Mouse (Mus musculus): ENCODE measurements around the gene Gja4. TPM values are rescaled to one million over a fixed set of nuclear protein-coding genes. Genes with fewer than 3 reads are reported as not detected.

Gja4 gene
- total and polyA plus RNA-seq, 3 experiments = not detected

- Histone ChIP-seq H3K4me3 (replicated peaks in 1 of 3; ENCODE audit: low read depth in 2 of 3, low read length in 2 of 3, poor library complexity in 1 of 3) (no peak overlapping the region), H3K27ac (ENCODE audit: insufficient read depth, low read depth) (no peak overlapping the region), H3K36me3 (replicated peaks in 1 of 2; ENCODE audit: control insufficient read depth in 1 of 2, insufficient read depth in 1 of 2, low read length in 1 of 2) (no peaks in the 10 kb centered on the region), H3K9me3 (replicated peaks; ENCODE audit: low read length) (no peaks in the 10 kb centered on the region), H3K79me2 (replicated peaks; ENCODE audit: control insufficient read depth, extremely low read depth, insufficient read depth, poor library complexity, severe bottlenecking) (no peaks in the 10 kb centered on the region), H3K4me2 (ENCODE audit: insufficient read depth, low read depth, poor library complexity, severe bottlenecking) (no peak overlapping the region), H3K4me1 (ENCODE audit: control insufficient read depth in 1 of 2, insufficient read depth in 2 of 2) (no peaks in the 10 kb centered on the region), H3K27me3 (replicated peaks) (peaks cover 87% of the 10 kb centered on the region), H3K9ac (ENCODE audit: insufficient read depth, low read depth) (no peak overlapping the region)
- DNase-seq (ENCODE audit: extremely low read depth) = no peak
- dilution Hi-C loops (cut with MboI; ENCODE audit: extremely low pct_ligation_motif_present, extremely low pct_unique_long_range_greater_than_20kb, low sequenced_read_pairs) (no loop called here), in situ Hi-C loops (cut with MboI; ENCODE audit: low pct_ligation_motif_present, low pct_unique_long_range_greater_than_20kb, low sequenced_read_pairs) (no loop called here)
- TF ChIP-seq MAX (IDR thresholded peaks at IDR 0.05; ENCODE audit: low read length) (no peak), UBTF (IDR thresholded peaks at IDR 0.05; ENCODE audit: low read depth, low read length) (no peak), SMC3 (IDR thresholded peaks at IDR 0.05; ENCODE audit: low read depth, low read length) (no peak)
These were observed 50.2 kb downstream of the Gja4 start for GRCm38 (mm10) chr4:127263438-127264182.

GRCm38 (mm10) chr4:127261601-127262000 lies 52.2 kb downstream of the Gja4 start:
- Histone ChIP-seq H3K4me1 (ENCODE audit: control insufficient read depth in 1 of 2, insufficient read depth in 2 of 2) (no peaks in the 10 kb centered on the region), H3K9me3 (replicated peaks; ENCODE audit: low read length) (no peaks in the 10 kb centered on the region), H3K4me3 (replicated peaks in 1 of 3; ENCODE audit: low read depth in 2 of 3, low read length in 2 of 3, poor library complexity in 1 of 3) (no peak overlapping the region), H3K27ac (ENCODE audit: insufficient read depth, low read depth) (no peak overlapping the region), H3K36me3 (replicated peaks in 1 of 2; ENCODE audit: control insufficient read depth in 1 of 2, insufficient read depth in 1 of 2, low read length in 1 of 2) (no peaks in the 10 kb centered on the region), H3K79me2 (replicated peaks; ENCODE audit: control insufficient read depth, extremely low read depth, insufficient read depth, poor library complexity, severe bottlenecking) (no peaks in the 10 kb centered on the region), H3K27me3 (replicated peaks) (peaks cover 84% of the 10 kb centered on the region), H3K4me2 (ENCODE audit: insufficient read depth, low read depth, poor library complexity, severe bottlenecking) (no peak overlapping the region), H3K9ac (ENCODE audit: insufficient read depth, low read depth) (no peak overlapping the region)
- TF ChIP-seq MXI1 (IDR thresholded peaks at IDR 0.05; ENCODE audit: low read depth, low read length) = no peak
- no peak for TF ChIP-seq ETS1 (conservative IDR thresholded peaks at IDR 0.05; ENCODE audit: low read depth, low read length)
- no peak for TF ChIP-seq MEF2A (IDR thresholded peaks at IDR 0.05; ENCODE audit: borderline replicate concordance, low read depth, low read length)
- no peak for TF ChIP-seq SIN3A (IDR thresholded peaks at IDR 0.05; ENCODE audit: low read length)
- no peak for TF ChIP-seq IRF4 (IDR thresholded peaks at IDR 0.05; ENCODE audit: low read depth, low read length)
- no peak for TF ChIP-seq NELFE (IDR thresholded peaks at IDR 0.05; ENCODE audit: low read depth, low read length)
- TF ChIP-seq CHD2 (IDR thresholded peaks at IDR 0.05; ENCODE audit: low read length) = no peak
- in situ Hi-C loops (cut with MboI; ENCODE audit: low pct_ligation_motif_present, low pct_unique_long_range_greater_than_20kb, low sequenced_read_pairs) (no loop called here), dilution Hi-C loops (cut with MboI; ENCODE audit: extremely low pct_ligation_motif_present, extremely low pct_unique_long_range_greater_than_20kb, low sequenced_read_pairs) (no loop called here)
- no peak for DNase-seq (ENCODE audit: extremely low read depth)

Other genes starting within 250 kb of the Gja4 start
- 6.4 and 7.8 TPM in 2 replicates for gene Zmym6, start 236.7 kb downstream of the Gja4 start, total RNA-seq (2012; rRNA removed)
- 8.1 and 11.1 TPM in 2 replicates for gene Zmym6, start 236.7 kb downstream of the Gja4 start, total RNA-seq (2014; rRNA removed)
- 9.1 and 10.2 TPM in 2 replicates for gene Zmym6, start 236.7 kb downstream of the Gja4 start, polyA plus RNA-seq (2012; ENCODE audit: insufficient read length, low read depth)
- gene Tmem35b, start 190.3 kb downstream of the Gja4 start, total RNA-seq (2012; rRNA removed) = 8.4 and 14.2 TPM in 2 replicates
- 8.3 and 9.4 TPM in 2 replicates for gene Tmem35b, start 190.3 kb downstream of the Gja4 start, total RNA-seq (2014; rRNA removed)
- gene Tmem35b, start 190.3 kb downstream of the Gja4 start, polyA plus RNA-seq (2012; ENCODE audit: insufficient read length, low read depth) = 5.5 and 7.1 TPM in 2 replicates
- 0.38 and 0.55 TPM in 2 replicates for gene Dlgap3, start 144.8 kb downstream of the Gja4 start, total RNA-seq (2012; rRNA removed)
- gene Dlgap3, start 144.8 kb downstream of the Gja4 start, total RNA-seq (2014; rRNA removed) = 0.08 TPM in 1 of 2 replicates, not detected in the other
- gene Dlgap3, start 144.8 kb downstream of the Gja4 start, polyA plus RNA-seq (2012; ENCODE audit: insufficient read length, low read depth) = 0.07 and 0.37 TPM in 2 replicates
- 33.6 and 36.6 TPM in 2 replicates for gene Smim12, start 70.3 kb downstream of the Gja4 start, total RNA-seq (2012; rRNA removed)
- 28.7 and 31.3 TPM in 2 replicates for gene Smim12, start 70.3 kb downstream of the Gja4 start, total RNA-seq (2014; rRNA removed)
- gene Smim12, start 70.3 kb downstream of the Gja4 start, polyA plus RNA-seq (2012; ENCODE audit: insufficient read length, low read depth) = 27.7 and 30.9 TPM in 2 replicates
- gene Gjb3, start 16.8 kb upstream of the Gja4 start, total RNA-seq (2012; rRNA removed) = not detected in 2 replicates
- gene Gjb3, start 16.8 kb upstream of the Gja4 start, total RNA-seq (2014; rRNA removed) = not detected in 2 replicates
- gene Gjb3, start 16.8 kb upstream of the Gja4 start, polyA plus RNA-seq (2012; ENCODE audit: insufficient read length, low read depth) = not detected in 2 replicates
- gene Gjb4, start 40.0 kb upstream of the Gja4 start, total RNA-seq (2012; rRNA removed) = not detected in 2 replicates
- not detected in 2 replicates for gene Gjb4, start 40.0 kb upstream of the Gja4 start, total RNA-seq (2014; rRNA removed)
- not detected in 2 replicates for gene Gjb4, start 40.0 kb upstream of the Gja4 start, polyA plus RNA-seq (2012; ENCODE audit: insufficient read length, low read depth)
- 0.29 and 0.34 TPM in 2 replicates for gene Gjb5, start 44.1 kb upstream of the Gja4 start, total RNA-seq (2012; rRNA removed)
- 0.39 and 0.50 TPM in 2 replicates for gene Gjb5, start 44.1 kb upstream of the Gja4 start, total RNA-seq (2014; rRNA removed)
- gene Gjb5, start 44.1 kb upstream of the Gja4 start, polyA plus RNA-seq (2012; ENCODE audit: insufficient read length, low read depth) = 0.23 TPM in 1 of 2 replicates, not detected in the other